Mouse (Mus musculus): ENCODE results near the gene Arhgef7.

GRCm38 (mm10) chr8:11697467-11697866 lies 30.1 kb upstream of the Arhgef7 start:
- no peak for TF ChIP-seq CHD2 (IDR thresholded peaks at IDR 0.05; ENCODE audit: low read depth, low read length)
- TF ChIP-seq ZC3H11A (IDR thresholded peaks at IDR 0.05; ENCODE audit: borderline replicate concordance, low read depth, low read length) = no peak
- TF ChIP-seq ZNF384 (IDR thresholded peaks at IDR 0.05; ENCODE audit: low read depth, low read length) = no peak
- no peak for TF ChIP-seq HCFC1 (IDR thresholded peaks at IDR 0.05; ENCODE audit: borderline replicate concordance, insufficient read depth, low read length)
